Mouse (Mus musculus) kidney, postnatal 0 days (tissue): ENCODE data around the gene St6gal1. TPM values are rescaled to one million over a fixed set of nuclear protein-coding genes. Genes with fewer than 3 reads are reported as not detected.

Source experiments
- ATAC-seq: fragments of 200-750 bp; cut with Nextera tagmentation; replicated peaks from 2 replicates; pipeline ENCODE4 v1.8.0; 2017; ENCODE audit warnings: low read depth, moderate number of reproducible peaks, moderate TSS enrichment, moderate library complexity; ENCODE audit not compliant: low FRiP score
- DNase-seq: peaks from one replicate; pipeline ENCODE4 v3.0.0-alpha.2; 2016; ENCODE audit warnings: low spot score
- H3K27ac ChIP-seq: fragments of 300-500 bp; sonication (generic); 2 replicates; pipeline ENCODE4 v1.5.1; 2014; ENCODE audit warnings: mild to moderate bottlenecking
- H3K27me3 ChIP-seq: fragments of 300-500 bp; sonication (generic); 2 replicates; pipeline ENCODE4 v1.6.1; 2014; ENCODE audit warnings: low read length, mixed read lengths; ENCODE audit not compliant: insufficient read depth
- H3K36me3 ChIP-seq: fragments of 300-500 bp; sonication (generic); 2 replicates; pipeline ENCODE4 v1.6.1; 2014; ENCODE audit warnings: low read length, mixed read lengths; ENCODE audit not compliant: insufficient read depth
- H3K4me1 ChIP-seq: fragments of 300-500 bp; sonication (generic); replicated peaks from 2 replicates; pipeline ENCODE4 v1.6.1; 2014; ENCODE audit warnings: antibody characterized with exemption, low read length, mixed read lengths; ENCODE audit not compliant: insufficient read depth
- H3K4me2 ChIP-seq: fragments of 300-500 bp; sonication (generic); 2 replicates; pipeline ENCODE4 v1.6.1; 2014; ENCODE audit warnings: mild to moderate bottlenecking, low read length, moderate library complexity, mixed read lengths
- H3K4me3 ChIP-seq: fragments of 300-500 bp; sonication (generic); replicated peaks from 2 replicates; pipeline ENCODE4 v1.5.1; 2014; ENCODE audit warnings: low read depth, low read length
- H3K9ac ChIP-seq: fragments of 300-500 bp; sonication (generic); 2 replicates; pipeline ENCODE4 v1.6.1; 2014; ENCODE audit warnings: low read depth, low read length
- H3K9me3 ChIP-seq: fragments of 300-500 bp; sonication (generic); replicated peaks from 2 replicates; pipeline ENCODE4 v1.6.1; 2016; ENCODE audit warnings: low read length, inconsistent platforms, mixed read lengths
- CTCF ChIP-seq: IDR thresholded peaks from 2 replicates; pipeline ENCODE4 v1.5.1; 2016; ENCODE audit warnings: antibody characterized with exemption, low read depth, mild to moderate bottlenecking, moderate library complexity
- WGBS: fragments of 180-500 bp; shearing (Covaris S2); extraction: QIAGEN DNeasy Blood & Tissue Kit; methylation state at CpG from one replicate; pipeline ENCODE4 v1.1.7; 2014; 5-methylcytosine and 5-hydroxymethylcytosine counted together
- polyA plus RNA-seq: library from polyadenylated mRNA; unstranded; fragments of >200 nt; fragmentation: Nextera tagmentation; extraction: Ambion mirVana; gene quantifications from 2 replicates; pipeline ENCODE4 v1.2.1, GENCODE M21; 2015

The St6gal1 gene
- polyA plus RNA-seq, 1 experiment from 2014 or later: 28.6 TPM

DNA sequence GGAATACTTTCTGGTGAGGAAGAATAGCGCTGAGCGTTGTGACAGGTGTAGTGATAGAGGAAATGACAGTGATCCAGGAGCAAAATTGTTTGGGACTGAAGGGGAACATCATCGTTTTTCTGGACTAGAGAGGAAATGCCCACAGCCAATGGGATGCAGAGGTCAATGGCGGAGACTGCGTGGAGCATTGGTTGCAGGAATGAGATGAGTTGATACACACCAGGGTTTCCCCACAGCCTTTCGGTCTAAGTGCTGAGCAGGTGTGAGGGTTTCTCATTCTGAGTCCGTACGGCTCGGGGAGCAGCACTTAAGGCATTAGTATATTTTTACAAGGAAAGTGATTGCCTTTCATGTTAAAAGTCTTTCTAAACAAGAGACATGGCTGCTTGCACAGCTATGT lies 88.1 kb downstream of the St6gal1 start:
- Histone ChIP-seq H3K27me3 (no peaks in the 10 kb centered on the region), H3K4me2 (no peak overlapping the region), H3K4me3 (no peak overlapping the region), H3K9me3 (no peaks in the 10 kb centered on the region), H3K4me1 (0 out of 2 replicates have a peak, but pooled peaks cover 5% of the 10 kb centered on the region), H3K9ac (no peak overlapping the region), H3K36me3 (no peaks in the 10 kb centered on the region), H3K27ac (no peak overlapping the region)
- no peak for TF ChIP-seq CTCF
- DNase-seq (no peak), ATAC-seq (no peak)
- WGBS: 90% methylated on average over 9 of the region's 9 CpGs

DNA sequence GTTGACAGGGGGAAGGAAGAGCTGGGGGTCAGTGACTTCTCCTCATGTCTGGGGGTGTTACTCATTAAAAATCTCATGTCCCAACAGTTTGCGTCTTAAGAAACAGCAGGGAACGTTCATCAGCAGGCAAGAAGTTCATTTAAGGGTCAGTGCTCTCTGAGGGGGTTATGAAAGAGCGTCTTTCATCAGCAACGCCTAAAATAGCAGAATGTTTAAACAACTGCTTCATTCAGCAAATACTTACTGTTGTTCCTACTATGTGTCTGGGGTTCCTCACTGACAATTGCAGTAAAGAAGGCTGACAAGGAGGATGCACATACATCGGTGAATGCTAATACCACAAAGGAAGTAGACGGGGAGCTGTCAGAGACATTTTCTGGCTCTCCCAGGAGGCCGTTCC lies 90.2 kb downstream of the St6gal1 start:
- WGBS: 27% methylated on average over 7 of the region's 7 CpGs
- H3K4me1 ChIP-seq: no peaks in the 10 kb centered on the region
- H3K36me3 ChIP-seq: 0 out of 2 replicates have a peak, but pooled peaks cover 6% of the 10 kb centered on the region
- peak overlapping the region; percentile 20; the same call in 1 of the 2 replicates for H3K27ac ChIP-seq
- DNase-seq (peak; percentile 79), ATAC-seq (no peak)
- H3K27me3 ChIP-seq: no peaks in the 10 kb centered on the region
- no peak overlapping the region for H3K4me2 ChIP-seq
- no peak overlapping the region for H3K9ac ChIP-seq
- no peaks in the 10 kb centered on the region for H3K9me3 ChIP-seq
- no peak for TF ChIP-seq CTCF
- no peak overlapping the region for H3K4me3 ChIP-seq

DNA sequence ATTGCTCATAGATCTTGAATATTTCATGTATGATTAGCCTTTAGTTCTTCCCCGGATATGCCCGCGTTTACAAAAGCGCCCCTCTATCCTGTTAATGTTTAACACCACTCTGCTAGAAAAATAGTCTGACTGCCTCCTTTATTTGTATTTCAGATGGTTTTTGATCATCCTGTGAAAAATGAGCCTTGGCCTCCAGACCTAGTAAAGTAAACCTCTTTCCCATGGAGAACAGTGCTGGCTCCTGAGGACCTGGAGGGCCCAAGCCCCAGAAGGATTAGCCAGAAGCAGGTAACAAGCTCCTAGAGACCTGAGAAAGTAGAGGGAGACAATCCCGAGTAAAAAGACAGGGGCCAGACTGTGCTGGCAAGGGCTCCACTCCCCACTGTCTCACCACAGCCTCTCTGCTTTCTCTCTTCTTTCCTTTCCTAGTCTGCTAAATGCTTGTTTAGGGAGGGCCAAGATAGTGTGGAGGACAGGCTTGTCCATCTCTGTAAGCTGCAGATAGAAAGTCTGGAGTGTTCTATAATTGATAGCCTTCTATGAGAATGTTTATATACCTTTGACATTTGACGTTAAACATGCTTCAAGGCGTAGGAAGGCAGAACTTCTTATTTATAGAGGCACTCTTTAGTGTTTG lies 93.0 kb downstream of the St6gal1 start:
- H3K36me3 ChIP-seq: 0 out of 2 replicates have a peak, but pooled peaks cover 12% of the 10 kb centered on the region
- no peak for TF ChIP-seq CTCF
- H3K4me2 ChIP-seq: no peak overlapping the region
- H3K4me1 ChIP-seq: no peaks in the 10 kb centered on the region
- H3K4me3 ChIP-seq: no peak overlapping the region
- peak overlapping the region; percentile 54 for H3K27ac ChIP-seq
- H3K27me3 ChIP-seq: no peaks in the 10 kb centered on the region
- WGBS: 49% methylated on average over 7 of the region's 7 CpGs
- DNase-seq (peak; percentile 24), ATAC-seq (no peak)
- no peaks in the 10 kb centered on the region for H3K9me3 ChIP-seq
- no peak overlapping the region for H3K9ac ChIP-seq

DNA sequence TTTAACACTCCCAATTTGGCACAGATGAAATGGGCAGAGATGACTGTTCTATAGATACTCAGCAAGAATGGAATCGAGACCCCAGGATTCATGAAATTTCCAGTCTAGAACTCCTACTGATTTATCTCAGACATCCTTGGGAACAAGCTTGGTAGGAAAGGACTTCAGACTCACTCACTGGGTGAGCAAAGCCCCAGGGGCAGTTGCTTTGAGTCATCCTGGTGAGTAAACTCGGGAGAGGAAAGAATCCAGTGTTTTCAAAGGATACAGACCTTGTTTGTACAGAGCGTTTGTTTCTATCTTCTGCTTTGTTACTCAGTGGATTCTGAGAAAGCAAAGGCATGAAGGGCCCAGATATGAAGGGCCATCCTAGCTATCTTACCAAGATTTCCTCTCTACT lies 95.5 kb downstream of the St6gal1 start:
- no peak for TF ChIP-seq CTCF

DNA sequence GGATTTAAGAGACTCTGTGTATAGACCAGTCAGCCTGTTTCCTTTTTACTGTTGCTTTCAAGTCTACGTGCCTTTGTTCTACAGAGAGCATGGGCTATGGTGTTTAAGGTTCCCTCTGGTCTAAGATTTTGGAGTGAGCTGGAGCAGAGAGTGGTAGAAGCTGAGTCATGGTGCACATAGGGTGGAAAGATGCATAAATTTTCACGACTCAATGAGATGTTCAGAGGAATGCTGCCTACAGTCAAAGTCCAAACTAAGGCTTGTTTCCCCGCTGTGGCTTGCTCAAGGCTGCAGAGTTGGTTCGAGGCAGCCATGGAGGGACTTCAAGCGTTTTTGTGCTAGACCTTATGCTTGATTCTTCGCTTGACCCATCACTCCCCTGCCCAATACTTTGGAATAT lies 96.0 kb downstream of the St6gal1 start:
- 81% methylated on average over 6 of the region's 6 CpGs for WGBS
- H3K27ac ChIP-seq: no peak overlapping the region
- no peaks in the 10 kb centered on the region for H3K9me3 ChIP-seq
- no peak for TF ChIP-seq CTCF
- 0 out of 2 replicates have a peak, but pooled peaks cover 12% of the 10 kb centered on the region for H3K36me3 ChIP-seq
- H3K9ac ChIP-seq: no peak overlapping the region
- no peaks in the 10 kb centered on the region for H3K27me3 ChIP-seq
- no peak for ATAC-seq
- H3K4me2 ChIP-seq: no peak overlapping the region
- H3K4me3 ChIP-seq: no peak overlapping the region
- DNase-seq: no peak
- no peaks in the 10 kb centered on the region for H3K4me1 ChIP-seq

More for the DNA sequence above, 95.5 kb downstream of the St6gal1 start:
- Histone ChIP-seq H3K27me3 (no peaks in the 10 kb centered on the region), H3K4me3 (no peak overlapping the region), H3K4me1 (no peaks in the 10 kb centered on the region), H3K36me3 (0 out of 2 replicates have a peak, but pooled peaks cover 12% of the 10 kb centered on the region), H3K4me2 (no peak overlapping the region), H3K9ac (no peak overlapping the region), H3K9me3 (no peaks in the 10 kb centered on the region), H3K27ac (no peak overlapping the region)
- DNase-seq (no peak), ATAC-seq (no peak)
- WGBS: 74% methylated on average over 3 of the region's 3 CpGs

DNA sequence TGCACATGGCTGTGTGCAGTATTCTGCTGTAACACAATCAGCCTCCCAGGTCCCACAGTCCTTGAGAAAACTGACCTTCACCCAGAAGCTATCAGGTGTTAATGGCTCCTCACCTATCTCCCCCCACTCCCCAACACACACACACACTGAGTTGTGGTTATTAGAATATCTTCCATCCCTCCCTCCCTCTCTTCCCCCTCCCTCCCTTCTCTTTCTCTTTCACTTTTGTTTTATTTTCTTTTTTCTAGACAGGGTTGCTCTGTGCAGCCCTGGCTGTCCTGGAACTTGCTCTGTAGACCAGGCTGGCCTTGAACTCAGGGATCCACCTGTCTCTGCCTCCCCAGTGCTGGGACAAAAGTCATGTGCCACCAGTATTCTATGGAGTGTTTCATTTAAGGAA lies 97.9 kb downstream of the St6gal1 start:
- Histone ChIP-seq H3K4me3 (no peak overlapping the region), H3K4me2 (no peak overlapping the region), H3K36me3 (0 out of 2 replicates have a peak, but pooled peaks cover 12% of the 10 kb centered on the region), H3K4me1 (no peaks in the 10 kb centered on the region), H3K27me3 (no peaks in the 10 kb centered on the region), H3K9ac (no peak overlapping the region), H3K9me3 (no peaks in the 10 kb centered on the region), H3K27ac (no peak overlapping the region)
- no peak for ATAC-seq
- TF ChIP-seq CTCF: no peak
- DNase-seq: no peak

DNA sequence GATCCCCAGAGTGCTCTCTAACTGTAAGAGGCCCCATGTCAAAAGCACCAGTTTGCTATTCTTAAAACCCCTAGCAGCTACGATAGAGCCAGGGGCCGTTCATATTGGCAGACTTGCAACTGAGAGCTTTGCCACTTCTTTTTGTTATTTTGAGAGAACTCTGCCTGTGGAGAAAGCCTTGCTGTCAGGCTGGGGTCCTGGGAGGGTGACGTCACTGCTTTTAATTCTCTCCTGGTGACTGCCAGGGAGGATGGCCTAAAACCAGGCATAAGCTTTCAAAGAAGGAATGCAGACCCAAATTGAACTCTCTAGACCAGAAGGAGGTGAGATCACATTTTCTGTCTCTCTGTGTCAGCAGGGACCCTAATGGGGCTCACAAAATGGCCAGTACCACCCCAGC lies 99.4 kb downstream of the St6gal1 start:
- ATAC-seq: no peak
- H3K4me2 ChIP-seq: no peak overlapping the region
- H3K36me3 ChIP-seq: 0 out of 2 replicates have a peak, but pooled peaks cover 8% of the 10 kb centered on the region
- no peak overlapping the region for H3K4me3 ChIP-seq
- H3K4me1 ChIP-seq: no peaks in the 10 kb centered on the region
- H3K9me3 ChIP-seq: no peaks in the 10 kb centered on the region
- H3K27ac ChIP-seq: no peak overlapping the region
- H3K27me3 ChIP-seq: no peaks in the 10 kb centered on the region
- 63% methylated on average over 3 of the region's 3 CpGs for WGBS
- no peak for TF ChIP-seq CTCF
- H3K9ac ChIP-seq: no peak overlapping the region
- no peak for DNase-seq
